Mouse (Mus musculus): ENCODE measurements around the gene Fam234a.

GRCm38 (mm10) chr17:26200831-26201705, 43.0 kb downstream of the Fam234a start:
- no peak for TF ChIP-seq GATA1 (IDR thresholded peaks at IDR 0.05; ENCODE audit: low read depth, low read length)
- peak; percentile 64 for TF ChIP-seq TCF12 (IDR thresholded peaks at IDR 0.05; ENCODE audit: low read depth, low read length)
